Mouse (Mus musculus) hindlimb bud, embryonic 11.5 days (tissue): ENCODE data around the gene Crybg3.
"Not testable (repeated sequence)": the region's sequence is repeated elsewhere in the genome, so short reads cannot be mapped to it uniquely, and the experiment has no call there.

ENCODE experiments used
- DNase-seq: peaks from one replicate; pipeline ENCODE4 v3.0.0-alpha.2; 2012; ENCODE audit warnings: low read depth, low spot score; ENCODE audit errors: extremely low spot score

Gene Crybg3

DNA sequence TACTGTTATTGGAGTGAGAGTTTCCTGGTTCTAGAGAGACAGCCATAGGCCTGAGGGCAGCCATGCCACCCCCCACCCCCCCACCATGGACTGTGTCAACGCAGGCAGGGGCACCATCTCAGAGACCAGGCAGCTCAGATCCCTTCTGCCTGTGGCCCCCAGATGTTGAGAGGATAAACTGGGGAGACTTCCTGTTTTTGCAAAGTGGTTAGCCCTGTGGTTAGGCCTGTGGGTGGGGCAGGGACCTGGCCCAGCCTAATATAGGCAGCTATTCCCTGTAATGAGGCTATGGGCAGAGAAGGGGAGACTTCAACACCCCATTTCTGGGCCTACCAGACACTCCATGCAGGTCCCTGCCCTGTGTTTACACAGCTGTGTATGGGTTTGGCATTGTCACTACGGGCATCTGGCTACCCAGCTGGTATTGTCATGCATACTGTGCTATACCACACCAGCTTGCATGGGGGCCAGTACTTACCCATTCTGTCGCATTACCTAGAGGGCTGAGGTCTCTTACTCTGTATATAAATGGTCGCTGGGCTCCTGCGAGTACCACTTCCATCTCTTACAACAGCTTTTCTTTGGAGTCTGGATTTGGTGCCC is 141.4 kb downstream of the Crybg3 start:
- not testable (repeated sequence) for DNase-seq

GRCm38 (mm10) chr16:59451813-59452212 is 149.0 kb downstream of the Crybg3 start:
- no peak for DNase-seq

DNA sequence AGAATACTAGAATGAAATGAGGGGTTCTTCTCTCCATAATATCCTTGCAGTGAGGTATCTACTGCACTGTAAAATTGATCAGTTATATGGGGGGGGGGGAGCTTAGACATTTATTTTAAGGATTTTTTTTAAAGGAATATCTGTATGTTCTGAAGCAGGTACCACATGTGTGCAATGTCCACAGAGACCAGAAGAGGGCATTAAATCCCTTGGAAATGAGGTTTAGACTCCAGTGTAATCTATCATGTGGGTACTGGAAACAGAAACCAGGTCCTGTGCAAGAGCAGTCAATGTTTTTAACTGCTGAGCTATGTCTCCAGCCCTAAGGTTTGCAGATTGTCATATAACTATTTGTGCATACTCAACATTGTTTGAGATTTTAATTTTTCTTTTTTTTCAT is 151.7 kb downstream of the Crybg3 start:
- no peak for DNase-seq

- no peak for DNase-seq
Observed at GRCm38 (mm10) chr16:59448181-59448580, 152.6 kb downstream of the Crybg3 start.

DNA sequence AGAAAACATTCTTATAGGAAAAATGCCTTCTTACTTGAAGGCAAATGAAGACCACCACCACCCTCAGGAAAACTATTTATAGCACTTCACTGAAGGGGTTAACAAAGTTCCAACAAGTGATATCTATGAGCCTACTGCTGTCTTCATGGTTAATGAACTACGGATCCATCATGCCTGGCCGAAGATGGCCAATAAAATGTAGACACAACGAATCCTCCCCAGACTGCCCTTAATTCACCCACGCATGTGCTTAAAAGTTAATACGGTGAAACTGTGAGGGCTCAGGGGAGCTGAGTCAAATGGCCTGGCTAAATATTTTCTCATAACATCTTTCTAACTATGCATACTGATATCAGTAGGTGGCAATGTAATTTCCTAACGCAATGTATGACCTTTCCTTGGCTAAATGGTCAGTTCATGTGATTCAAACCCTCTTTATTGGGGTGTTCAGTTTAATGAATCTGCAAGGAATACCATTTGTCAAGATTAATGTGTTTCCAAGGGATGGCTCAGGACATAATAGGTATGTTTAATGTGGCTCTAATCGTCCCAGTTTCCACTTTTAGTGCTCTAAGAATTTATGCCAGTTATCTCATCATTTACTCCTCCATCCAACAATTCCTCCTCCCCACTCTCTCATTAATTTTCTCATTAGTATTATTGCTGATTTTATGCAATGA is 155.8 kb downstream of the Crybg3 start:
- no peak for DNase-seq
